Mouse (Mus musculus) gonadal fat pad, adult 2 months (tissue): ENCODE measurements around the gene Cbx5. TPM values are rescaled to one million over a fixed set of nuclear protein-coding genes. Genes with fewer than 3 reads are reported as not detected.

Source experiments
- DNase-seq: peaks from one replicate; pipeline ENCODE4 v3.0.0-alpha.2; 2012; ENCODE audit warnings: low read depth
- polyA plus RNA-seq: library from polyadenylated mRNA; depleted of rRNA; stranded (reverse); fragments of >200 nt; gene quantifications from 2 replicates; pipeline ENCODE4 v1.2.3, GENCODE M21; 2012; rRNA removed

Gene Cbx5
- polyA plus RNA-seq, 1 experiment, result 33.3 TPM

GRCm38 (mm10) chr15:103145635-103146299 lies 93.8 kb downstream of the Cbx5 start:
- DNase-seq, result no peak

DNA sequence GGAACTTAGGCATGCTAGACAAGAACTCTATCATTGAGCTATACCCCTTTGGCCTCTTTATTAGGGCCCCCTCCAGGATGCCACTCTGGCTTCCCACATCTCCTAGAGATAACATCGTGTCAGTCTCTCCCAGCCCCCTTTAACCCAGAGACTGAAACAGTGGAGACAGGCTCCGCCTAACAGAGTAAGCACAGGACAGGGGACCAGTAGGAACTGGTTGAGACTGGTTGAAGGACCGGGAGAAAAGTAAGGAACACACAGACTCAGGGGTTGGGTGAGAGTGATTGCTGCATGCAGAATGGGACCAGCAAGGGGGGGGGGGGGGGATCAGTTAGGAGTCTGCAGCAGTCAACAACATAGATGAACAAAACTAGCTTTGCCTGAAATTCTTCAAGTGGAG lies 95.4 kb downstream of the Cbx5 start:
- no peak for DNase-seq

Other genes with a start within 250 kb of the Cbx5 start
- gene Hoxc8, start 249.2 kb downstream of the Cbx5 start, polyA plus RNA-seq, result 23.5 and 29.8 TPM in 2 replicates
- gene Hoxc6, start 241.6 kb downstream of the Cbx5 start, polyA plus RNA-seq, result 18.3 and 24.2 TPM in 2 replicates
- 4.9 and 6.5 TPM in 2 replicates for gene Hoxc4, start 220.9 kb downstream of the Cbx5 start, polyA plus RNA-seq
- 16.1 and 17.5 TPM in 2 replicates for gene Smug1, start 72.7 kb downstream of the Cbx5 start, polyA plus RNA-seq
- 83.1 and 114 TPM in 2 replicates for gene Hnrnpa1, start 616 bp upstream of the Cbx5 start, polyA plus RNA-seq
- 0.63 and 1.8 TPM in 2 replicates for gene Nfe2, start 18.6 kb upstream of the Cbx5 start, polyA plus RNA-seq
- gene Copz1, start 32.9 kb upstream of the Cbx5 start, polyA plus RNA-seq, result 134 and 161 TPM in 2 replicates
- gene Gpr84, start 70.8 kb upstream of the Cbx5 start, polyA plus RNA-seq, result 0.39 and 1.4 TPM in 2 replicates
- gene Zfp385a, start 100.3 kb upstream of the Cbx5 start, polyA plus RNA-seq, result 17.8 and 23.7 TPM in 2 replicates
- 19.1 and 20.6 TPM in 2 replicates for gene Itga5, start 126.9 kb upstream of the Cbx5 start, polyA plus RNA-seq
- 0.55 and 1.2 TPM in 2 replicates for gene Gtsf1, start 190.7 kb upstream of the Cbx5 start, polyA plus RNA-seq
- 0.41 TPM in 1 of 2 replicates, not detected in the other for gene Gtsf2, start 208.7 kb upstream of the Cbx5 start, polyA plus RNA-seq
- 8.8 and 9.6 TPM in 2 replicates for gene Nckap1l, start 214.0 kb upstream of the Cbx5 start, polyA plus RNA-seq